ENCODE assay signal across 23 mouse cellular contexts in the genomic region with DNA sequence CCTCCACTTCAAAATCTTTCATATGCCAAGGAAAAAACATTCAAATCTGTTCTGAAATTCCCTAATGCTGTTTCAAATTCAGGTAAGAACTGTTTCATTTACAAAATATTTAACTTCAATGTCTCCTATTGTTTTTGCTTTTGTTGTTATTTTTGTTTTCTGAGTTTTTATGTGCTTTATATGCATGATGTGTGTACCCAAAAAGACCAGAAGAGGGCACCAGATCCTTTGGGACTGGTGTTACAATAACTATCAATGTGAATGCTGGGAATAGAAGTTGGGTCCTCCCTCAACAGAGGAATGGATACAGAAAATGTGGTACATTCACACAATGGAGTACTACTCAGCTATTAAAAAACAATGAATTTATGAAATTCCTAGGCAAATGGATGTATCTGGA. TPM values are rescaled to one million over a fixed set of nuclear protein-coding genes. Genes with fewer than 3 reads are reported as not detected.
DNase-seq lines count a peak whose midpoint lies in the region; ATAC-seq and TF ChIP-seq lines count a peak whose summit lies in the region.
"Had no signal": no experiment of that assay in that cellular context is flagged by ENCODE, and none has a peak within 500 bp of the region (broad histone marks: within the 10 kb centered on the region; RNA-seq: fewer than 3 reads in every experiment).

No protein-coding gene starts in this region.

- no peaks in the 10 kb centered on the region for H3K27me3 ChIP-seq in heart, postnatal 0 days (ENCODE audit: control insufficient read depth, insufficient read depth, low read length)
- no peaks in the 10 kb centered on the region for H3K27me3 ChIP-seq in heart, embryonic 10.5 days (ENCODE audit: insufficient read depth, poor library complexity, severe bottlenecking)
- H3K27me3 ChIP-seq in liver, postnatal 0 days (ENCODE audit: insufficient read depth, low read length) = no peaks in the 10 kb centered on the region
- no peaks in the 10 kb centered on the region for H3K27me3 ChIP-seq in ES-Bruce4 (ENCODE audit: control insufficient read depth, insufficient read depth, low read length, poor library complexity, severe bottlenecking)
- H3K27me3 ChIP-seq: embryonic facial prominence, embryonic 13.5 days; heart, embryonic 12.5 days; hindbrain, embryonic 15.5 days; intestine, embryonic 15.5 days; lung, embryonic 15.5 days had no signal

- no peak for DNase-seq in heart, postnatal 0 days (ENCODE audit: low spot score)
- no peak for DNase-seq in heart, embryonic 10.5 days (ENCODE audit: low spot score)
- DNase-seq in liver, postnatal 0 days = no peak
- DNase-seq in liver (no peak), ZHBTc4 (ENCODE audit: low read depth, low spot score) (peak; percentile 38)
- no peak for DNase-seq in kidney, adult 8-10 months
- DNase-seq in cerebellum, adult 9-11 months = no peak
- DNase-seq: adrenal gland, postnatal 25 days; cerebellum, adult 11 months; cerebellum, postnatal 14 days; heart, postnatal 36 days; retina, postnatal 1 day; thymus, postnatal 14 days had no signal

- no peaks in the 10 kb centered on the region for H3K4me1 ChIP-seq in heart, postnatal 0 days (ENCODE audit: control insufficient read depth, insufficient read depth)
- no peaks in the 10 kb centered on the region for H3K4me1 ChIP-seq in heart, embryonic 10.5 days
- H3K4me1 ChIP-seq in liver, postnatal 0 days (ENCODE audit: insufficient read depth) = no peaks in the 10 kb centered on the region
- H3K4me1 ChIP-seq in ES-Bruce4 (ENCODE audit: control insufficient read depth, insufficient read depth, low read length) = no peaks in the 10 kb centered on the region
- H3K4me1 ChIP-seq: embryonic facial prominence, embryonic 13.5 days; heart, embryonic 12.5 days; hindbrain, embryonic 15.5 days; intestine, embryonic 15.5 days; lung, embryonic 15.5 days had no signal

- H3K4me2 ChIP-seq in heart, postnatal 0 days (ENCODE audit: low read depth, low read length) = no peak overlapping the region
- no peak overlapping the region for H3K4me2 ChIP-seq in liver, postnatal 0 days (ENCODE audit: low read depth, low read length)
- H3K4me2 ChIP-seq: embryonic facial prominence, embryonic 13.5 days; heart, embryonic 12.5 days; hindbrain, embryonic 15.5 days; intestine, embryonic 15.5 days; lung, embryonic 15.5 days had no signal

- ATAC-seq in heart, postnatal 0 days (ENCODE audit: insufficient read depth, low read depth) = no peak
- ATAC-seq in liver, postnatal 0 days = no peak
- ATAC-seq: activated CD4-positive, CD25-positive, alpha-beta regulatory T cell, adult 4 months; forebrain, embryonic 14.5 days; intestine, embryonic 15.5 days had no signal

- H3K36me3 ChIP-seq in heart, postnatal 0 days (replicated peaks; ENCODE audit: control insufficient read depth, insufficient read depth, low read length) = no peaks in the 10 kb centered on the region
- H3K36me3 ChIP-seq in heart, embryonic 10.5 days = no peaks in the 10 kb centered on the region
- no peaks in the 10 kb centered on the region for H3K36me3 ChIP-seq in liver, postnatal 0 days (replicated peaks; ENCODE audit: insufficient read depth, low read length)
- no peaks in the 10 kb centered on the region for H3K36me3 ChIP-seq in ES-Bruce4 (ENCODE audit: control insufficient read depth, insufficient read depth, low read length, poor library complexity, severe bottlenecking)
- H3K36me3 ChIP-seq: embryonic facial prominence, embryonic 13.5 days; heart, embryonic 12.5 days; hindbrain, embryonic 15.5 days; intestine, embryonic 15.5 days; lung, embryonic 15.5 days; midbrain, embryonic 10.5 days had no signal

- H3K9me3 ChIP-seq in heart, postnatal 0 days (replicated peaks; ENCODE audit: control insufficient read depth, low read length) = no peaks in the 10 kb centered on the region
- H3K9me3 ChIP-seq in heart, embryonic 10.5 days = no peaks in the 10 kb centered on the region
- no peaks in the 10 kb centered on the region for H3K9me3 ChIP-seq in liver, postnatal 0 days (ENCODE audit: low read length)
- H3K9me3 ChIP-seq in ES-Bruce4 (replicated peaks; ENCODE audit: control insufficient read depth, insufficient read depth, low read length, poor library complexity, severe bottlenecking) = 0 out of 2 replicates have a peak, but pooled peaks cover 2% of the 10 kb centered on the region
- H3K9me3 ChIP-seq: embryonic facial prominence, embryonic 13.5 days; heart, embryonic 12.5 days; hindbrain, embryonic 15.5 days; intestine, embryonic 15.5 days; lung, embryonic 15.5 days; midbrain, embryonic 10.5 days had no signal

- no peak for TF ChIP-seq EP300 in heart, postnatal 0 days (IDR thresholded peaks at IDR 0.05; ENCODE audit: low read depth)
- no peak for TF ChIP-seq EP300 in liver, postnatal 0 days (IDR thresholded peaks at IDR 0.05; ENCODE audit: low read depth)
- no peak for TF ChIP-seq EP300 in ES-Bruce4 (IDR thresholded peaks at IDR 0.05; ENCODE audit: insufficient read depth, low read depth, low read length)

- no peak for TF ChIP-seq POLR2A in ES-Bruce4 (IDR thresholded peaks at IDR 0.05; ENCODE audit: insufficient read depth, low read length)

- no peak overlapping the region for H3K4me3 ChIP-seq in heart, postnatal 0 days (ENCODE audit: low read depth, low read length)
- no peak overlapping the region for H3K4me3 ChIP-seq in heart, embryonic 10.5 days
- no peak overlapping the region for H3K4me3 ChIP-seq in liver, postnatal 0 days (ENCODE audit: low read depth, low read length)
- H3K4me3 ChIP-seq in ES-Bruce4 (ENCODE audit: low read depth, low read length) = no peak overlapping the region
- H3K4me3 ChIP-seq: embryonic facial prominence, embryonic 13.5 days; heart, embryonic 12.5 days; hindbrain, embryonic 15.5 days; intestine, embryonic 15.5 days; lung, embryonic 15.5 days; midbrain, embryonic 10.5 days had no signal

- 0 out of 2 replicates have a peak, but pooled peaks have one; percentile 7 for TF ChIP-seq CTCF in heart, postnatal 0 days (IDR thresholded peaks at IDR 0.05; ENCODE audit: low read depth)
- peak; percentile 61 for TF ChIP-seq CTCF in liver, postnatal 0 days (IDR thresholded peaks at IDR 0.05; ENCODE audit: low read depth)
- TF ChIP-seq CTCF in ES-Bruce4 (IDR thresholded peaks at IDR 0.05; ENCODE audit: low read depth, low read length) = peak; percentile 3

- no peak overlapping the region for H3K27ac ChIP-seq in heart, postnatal 0 days (ENCODE audit: low read depth)
- no peak overlapping the region for H3K27ac ChIP-seq in heart, embryonic 10.5 days
- no peak overlapping the region for H3K27ac ChIP-seq in liver, postnatal 0 days (ENCODE audit: low read depth)
- no peak overlapping the region for H3K27ac ChIP-seq in ES-Bruce4 (ENCODE audit: insufficient read depth, low read length)
- H3K27ac ChIP-seq: embryonic facial prominence, embryonic 13.5 days; hindbrain, embryonic 15.5 days; intestine, embryonic 15.5 days; macrophage; midbrain, embryonic 10.5 days had no signal

- H3K9ac ChIP-seq in heart, postnatal 0 days (replicated peaks; ENCODE audit: low read depth, low read length) = no peak overlapping the region
- no peak overlapping the region for H3K9ac ChIP-seq in liver, postnatal 0 days (replicated peaks)
- no peak overlapping the region for H3K9ac ChIP-seq in ES-Bruce4 (ENCODE audit: low read depth, poor library complexity, severe bottlenecking)
- H3K9ac ChIP-seq: embryonic facial prominence, embryonic 13.5 days; heart, embryonic 12.5 days; hindbrain, embryonic 15.5 days; intestine, embryonic 15.5 days; lung, embryonic 15.5 days had no signal

RNA-seq across cellular contexts. Expression of gene Nadk2, which starts 15.4 kb away (rescaled TPM):
- total RNA-seq in heart, postnatal 0 days (2014; rRNA removed; ENCODE audit: low replicate concordance) = 41.6 and 77.7 TPM in 2 replicates
- polyA plus RNA-seq in heart, postnatal 0 days (2015; fragmentation: Nextera tagmentation; extraction: Ambion mirVana) = 33.4 and 33.8 TPM in 2 replicates
- 54.9 and 61.9 TPM in 2 replicates for polyA plus RNA-seq in heart, embryonic 10.5 days (2016; fragmentation: Nextera tagmentation; extraction: Ambion mirVana)
- polyA plus RNA-seq in liver, postnatal 0 days (2015; fragmentation: Nextera tagmentation; extraction: Ambion mirVana) = 57.6 and 59.0 TPM in 2 replicates
- 73.6 and 83.2 TPM in 2 replicates for polyA plus RNA-seq in ES-Bruce4 (2011; ENCODE audit: insufficient read depth, insufficient read length, low read depth, missing spikeins)

Comparison
In these comparisons a context has a peak if more than half of its experiments do, and no peak if none do; other contexts are left out.
1. CTCF ChIP-seq: peak in every context shown above with its lines; median percentile 61 in liver, postnatal 0 days; 7 in heart, postnatal 0 days; 3 in ES-Bruce4.